Mouse (Mus musculus): ENCODE measurements around the gene Gm17079. TPM values are rescaled to one million over a fixed set of nuclear protein-coding genes. Genes with fewer than 3 reads are reported as not detected.

Gm17079 gene
- polyA plus RNA-seq, 1 experiment from 2014 or later: not detected

Other genes with a start within 250 kb of the Gm17079 start
- not detected in 2 replicates for gene Vmn2r89, start 243.6 kb downstream of the Gm17079 start, polyA plus RNA-seq (2014; fragmentation: Nextera tagmentation; extraction: Ambion mirVana)
- gene Gm5622, start 142.7 kb downstream of the Gm17079 start, polyA plus RNA-seq (2014; fragmentation: Nextera tagmentation; extraction: Ambion mirVana): not detected in 2 replicates
- gene Gm17175, start 121.4 kb downstream of the Gm17079 start, polyA plus RNA-seq (2014; fragmentation: Nextera tagmentation; extraction: Ambion mirVana): not detected in 2 replicates
- not detected in 2 replicates for gene Gm17174, start 103.3 kb downstream of the Gm17079 start, polyA plus RNA-seq (2014; fragmentation: Nextera tagmentation; extraction: Ambion mirVana)
- not detected in 2 replicates for gene Gm17078, start 84.2 kb downstream of the Gm17079 start, polyA plus RNA-seq (2014; fragmentation: Nextera tagmentation; extraction: Ambion mirVana)
- gene Gm4181, start 59.8 kb downstream of the Gm17079 start, polyA plus RNA-seq (2014; fragmentation: Nextera tagmentation; extraction: Ambion mirVana): not detected in 2 replicates
- not detected in 2 replicates for gene Gm5800, start 21.7 kb upstream of the Gm17079 start, polyA plus RNA-seq (2014; fragmentation: Nextera tagmentation; extraction: Ambion mirVana)
- not detected in 2 replicates for gene Ang4, start 78.1 kb upstream of the Gm17079 start, polyA plus RNA-seq (2014; fragmentation: Nextera tagmentation; extraction: Ambion mirVana)
- not detected in 2 replicates for gene AY358078, start 104.6 kb upstream of the Gm17079 start, polyA plus RNA-seq (2014; fragmentation: Nextera tagmentation; extraction: Ambion mirVana)
- not detected in 2 replicates for gene Ear6, start 158.2 kb upstream of the Gm17079 start, polyA plus RNA-seq (2014; fragmentation: Nextera tagmentation; extraction: Ambion mirVana)
- gene Mettl17, start 189.4 kb upstream of the Gm17079 start, polyA plus RNA-seq (2014; fragmentation: Nextera tagmentation; extraction: Ambion mirVana): 41.9 and 46.2 TPM in 2 replicates
- gene Slc39a2, start 197.4 kb upstream of the Gm17079 start, polyA plus RNA-seq (2014; fragmentation: Nextera tagmentation; extraction: Ambion mirVana): 0.13 and 0.15 TPM in 2 replicates
- gene Ndrg2, start 218.7 kb upstream of the Gm17079 start, polyA plus RNA-seq (2014; fragmentation: Nextera tagmentation; extraction: Ambion mirVana): 11.9 and 12.9 TPM in 2 replicates
- gene Tppp2, start 223.0 kb upstream of the Gm17079 start, polyA plus RNA-seq (2014; fragmentation: Nextera tagmentation; extraction: Ambion mirVana): not detected in 2 replicates
- not detected in 2 replicates for gene Rnase13, start 227.3 kb upstream of the Gm17079 start, polyA plus RNA-seq (2014; fragmentation: Nextera tagmentation; extraction: Ambion mirVana)

Data from limb, embryonic 11.5 days (tissue).